Mouse (Mus musculus): ENCODE measurements around the gene Bach2.

GRCm38 (mm10) chr4:32307215-32307614 lies 68.6 kb downstream of the Bach2 start:
- no peak for TF ChIP-seq CTCF (IDR thresholded peaks at IDR 0.05; ENCODE audit: control insufficient read depth, insufficient read depth, insufficient read length)
- TF ChIP-seq USF1 (IDR thresholded peaks at IDR 0.05; ENCODE audit: low read depth): no peak
- TF ChIP-seq CEBPB (IDR thresholded peaks at IDR 0.05; ENCODE audit: low read depth): no peak
- TF ChIP-seq MYOG (IDR thresholded peaks at IDR 0.05; ENCODE audit: control insufficient read depth, extremely low read depth, insufficient read length): no peak
- no peak for TF ChIP-seq MAX (IDR thresholded peaks at IDR 0.05)
- TF ChIP-seq MYOD1 (IDR thresholded peaks at IDR 0.05; ENCODE audit: control insufficient read depth, insufficient read length, low read depth): no peak

Measured in C2C12 (cell line).